Mouse (Mus musculus) heart, embryonic 14.5 days (tissue): ENCODE results near the gene Slc25a51. TPM values are rescaled to one million over a fixed set of nuclear protein-coding genes. Genes with fewer than 3 reads are reported as not detected.

Source experiments
- ATAC-seq: fragments of 200-750 bp; cut with Nextera tagmentation; 2 replicates; pipeline ENCODE4 v1.8.0; 2017; ENCODE audit warnings: low read depth, moderate TSS enrichment; ENCODE audit not compliant: insufficient number of reproducible peaks, insufficient read depth, low FRiP score
- H3K27ac ChIP-seq, 2 experiments: fragments of 200-500 bp in 1 of 2; fragments of 300-500 bp in 1 of 2; sonication (generic) in 1 of 2; replicated peaks in 1 of 2; 2 replicates each; pipeline ENCODE4 v1.5.1; 2012 to 2014; ENCODE audit warnings: low read depth in 2 of 2, low read length in 2 of 2, control low read depth in 1 of 2, mild to moderate bottlenecking in 1 of 2, mixed read lengths in 1 of 2; ENCODE audit not compliant: control insufficient read depth in 1 of 2, insufficient read depth in 1 of 2
- H3K27me3 ChIP-seq: fragments of 300-500 bp; sonication (generic); 2 replicates; pipeline ENCODE4 v1.6.1; 2014; ENCODE audit warnings: mild to moderate bottlenecking, low read length, control low read depth; ENCODE audit not compliant: control insufficient read depth, insufficient read depth
- H3K36me3 ChIP-seq: fragments of 300-500 bp; sonication (generic); 2 replicates; pipeline ENCODE4 v1.6.1; 2014; ENCODE audit warnings: mild to moderate bottlenecking, control low read depth, low read length, mixed read lengths; ENCODE audit not compliant: control insufficient read depth, insufficient read depth
- H3K4me1 ChIP-seq, 2 experiments: fragments of 200-500 bp in 1 of 2; fragments of 300-500 bp in 1 of 2; sonication (generic) in 1 of 2; 2 replicates each; pipeline ENCODE4 v1.6.1; 2012 to 2014; ENCODE audit warnings: low read length in 2 of 2, control low read depth in 1 of 2, mixed read lengths in 1 of 2; ENCODE audit not compliant: control insufficient read depth in 2 of 2, insufficient read depth in 2 of 2
- H3K4me2 ChIP-seq: fragments of 300-500 bp; sonication (generic); 2 replicates; pipeline ENCODE4 v1.6.1; 2014; ENCODE audit warnings: mild to moderate bottlenecking, low read length
- H3K4me3 ChIP-seq, 2 experiments: fragments of 200-500 bp in 1 of 2; fragments of 300-500 bp in 1 of 2; sonication (generic) in 1 of 2; 2 replicates each; pipeline ENCODE4 v1.5.1; 2012 to 2014; ENCODE audit warnings: low read length in 2 of 2, mild to moderate bottlenecking in 2 of 2, control low read depth in 1 of 2, low read depth in 1 of 2, moderate library complexity in 1 of 2; ENCODE audit not compliant: control insufficient read depth in 1 of 2, insufficient read depth in 1 of 2
- H3K9ac ChIP-seq: fragments of 300-500 bp; sonication (generic); 2 replicates; pipeline ENCODE4 v1.6.1; 2014; ENCODE audit warnings: mild to moderate bottlenecking, low read length
- H3K9me3 ChIP-seq: fragments of 300-500 bp; sonication (generic); 2 replicates; pipeline ENCODE4 v1.6.1; 2016; ENCODE audit warnings: low read length, control low read depth; ENCODE audit not compliant: control insufficient read depth
- WGBS: fragments of 180-500 bp; shearing (Covaris S2); extraction: QIAGEN DNeasy Blood & Tissue Kit; methylation state at CpG from one replicate; pipeline ENCODE4 v1.1.7; 2014; 5-methylcytosine and 5-hydroxymethylcytosine counted together
- polyA plus RNA-seq: library from polyadenylated mRNA; unstranded; fragments of >200 nt; fragmentation: Nextera tagmentation; extraction: Ambion mirVana; gene quantifications from 2 replicates; pipeline ENCODE4 v1.2.1, GENCODE M21; 2014

Slc25a51 gene
- polyA plus RNA-seq, 1 experiment from 2014 or later: 74.9 TPM

DNA sequence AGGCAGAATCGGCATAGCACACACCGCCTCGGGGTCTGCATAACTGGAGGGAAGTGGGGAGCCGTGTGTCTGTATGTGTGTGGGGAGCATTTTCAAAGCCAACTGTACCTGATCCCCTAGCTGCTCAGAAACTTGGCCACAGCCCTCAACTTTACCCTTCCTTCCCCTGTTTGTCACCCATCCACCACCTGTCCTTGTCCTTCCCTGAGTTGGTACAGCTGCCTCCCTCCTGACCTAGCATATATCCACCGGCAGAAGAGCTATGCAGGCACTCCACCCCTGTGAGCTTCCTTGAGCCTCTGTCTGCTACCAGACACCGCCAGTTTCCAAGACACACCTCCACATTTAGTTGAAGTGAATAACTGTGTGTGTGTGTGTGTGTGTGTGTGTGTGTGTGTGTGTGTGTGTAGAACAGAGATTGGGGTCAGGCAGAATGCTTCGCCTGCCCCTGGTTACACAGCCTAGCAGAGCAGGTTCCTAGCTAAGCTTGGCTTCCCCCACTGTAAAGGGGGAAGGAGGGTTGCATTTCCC is 27.9 kb upstream of the Slc25a51 start:
- WGBS: 64% methylated on average over 7 of the region's 7 CpGs
- Histone ChIP-seq H3K9ac (peak overlapping the region; percentile 12; the same call in 1 of the 2 replicates), H3K4me2 (no peak overlapping the region), H3K27me3 (no peaks in the 10 kb centered on the region), H3K4me1 (peaks cover 32 to 45% of the 10 kb centered on the region in 2 experiments), H3K36me3 (peaks cover 31% of the 10 kb centered on the region), H3K27ac (no peak overlapping the region), H3K4me3 (no peak overlapping the region), H3K9me3 (no peaks in the 10 kb centered on the region)
- ATAC-seq: no peak

DNA sequence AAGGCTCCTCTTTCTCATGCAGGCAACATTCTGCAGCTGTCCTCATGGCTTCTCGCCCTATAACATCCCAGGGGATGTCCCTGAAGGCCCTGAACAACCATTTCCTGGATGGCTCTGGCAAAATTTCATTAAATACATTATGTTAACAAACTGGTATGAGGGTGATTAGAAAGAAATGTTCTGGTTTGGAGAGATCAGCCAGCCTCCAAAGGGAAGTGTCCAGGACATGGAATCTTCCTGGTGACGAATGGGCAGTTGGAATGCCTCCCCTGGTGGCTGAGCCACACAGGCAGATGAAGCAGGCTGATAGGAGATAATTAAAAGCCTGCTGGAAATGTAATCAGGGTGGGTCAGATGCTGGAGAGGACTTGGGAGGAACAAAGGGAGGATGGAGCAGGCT is 27.3 kb upstream of the Slc25a51 start:
- no peak overlapping the region for H3K4me2 ChIP-seq
- no peak for ATAC-seq
- H3K36me3 ChIP-seq: peaks cover 33% of the 10 kb centered on the region
- no peak overlapping the region; the same call in 1 of the 2 replicates for H3K9ac ChIP-seq
- no peaks in the 10 kb centered on the region for H3K27me3 ChIP-seq
- H3K27ac ChIP-seq: no peak overlapping the region
- WGBS: 59% methylated on average over 2 of the region's 2 CpGs
- H3K4me1 ChIP-seq: peaks cover 27 to 39% of the 10 kb centered on the region in 2 experiments
- H3K4me3 ChIP-seq: no peak overlapping the region
- H3K9me3 ChIP-seq: no peaks in the 10 kb centered on the region

DNA sequence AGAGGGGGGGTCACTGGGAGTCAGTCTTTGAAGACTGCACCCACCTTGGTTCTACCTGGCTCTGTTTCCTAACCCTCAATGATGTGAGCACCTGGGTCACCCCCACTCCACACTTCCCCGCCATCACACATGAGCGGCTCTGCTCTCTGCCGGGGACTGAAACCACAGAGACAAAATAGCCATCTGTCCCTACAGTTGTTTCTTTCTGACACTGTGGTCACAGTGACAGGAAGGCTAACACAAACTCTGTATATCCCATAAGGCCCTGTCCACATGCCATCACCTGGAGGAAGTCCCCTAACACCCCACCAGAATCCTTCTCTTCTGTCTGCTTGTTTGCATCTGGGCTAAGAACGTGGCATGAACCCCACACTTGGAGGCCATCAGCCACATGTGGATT is 26.1 kb upstream of the Slc25a51 start:
- Histone ChIP-seq H3K4me3 (no peak overlapping the region), H3K27ac (no peak overlapping the region), H3K4me2 (no peak overlapping the region), H3K9ac (no peak overlapping the region), H3K36me3 (peaks cover 26% of the 10 kb centered on the region), H3K4me1 (peaks cover 20 to 36% of the 10 kb centered on the region in 2 experiments), H3K27me3 (no peaks in the 10 kb centered on the region), H3K9me3 (no peaks in the 10 kb centered on the region)
- 90% methylated on average over 4 of the region's 4 CpGs for WGBS
- no peak for ATAC-seq

DNA sequence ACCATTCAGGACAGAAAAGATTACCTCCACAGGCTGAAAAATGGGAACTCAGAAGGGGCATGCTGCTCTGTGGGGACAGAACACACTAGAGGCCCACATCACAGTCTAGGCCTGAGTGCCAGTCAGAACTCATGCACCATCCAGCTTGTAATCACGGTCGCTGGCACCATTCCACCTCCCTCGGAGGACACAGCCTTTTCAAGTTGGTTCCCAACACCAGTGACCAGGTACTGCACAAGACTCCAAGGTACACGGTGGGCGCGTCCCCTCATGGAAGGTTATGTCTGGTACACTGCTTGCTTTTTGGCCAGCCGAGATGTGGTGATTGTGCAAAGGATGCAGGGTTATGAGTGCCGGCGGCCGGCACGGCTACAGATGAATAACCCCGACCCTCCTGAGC is 25.5 kb upstream of the Slc25a51 start:
- no peak for ATAC-seq
- Histone ChIP-seq H3K4me3 (no peak overlapping the region), H3K27me3 (no peaks in the 10 kb centered on the region), H3K4me2 (no peak overlapping the region), H3K9me3 (no peaks in the 10 kb centered on the region), H3K27ac (no peak overlapping the region), H3K4me1 (peaks cover 20 to 39% of the 10 kb centered on the region in 2 experiments), H3K36me3 (peaks cover 29% of the 10 kb centered on the region), H3K9ac (no peak overlapping the region)
- 92% methylated on average over 12 of the region's 12 CpGs for WGBS

DNA sequence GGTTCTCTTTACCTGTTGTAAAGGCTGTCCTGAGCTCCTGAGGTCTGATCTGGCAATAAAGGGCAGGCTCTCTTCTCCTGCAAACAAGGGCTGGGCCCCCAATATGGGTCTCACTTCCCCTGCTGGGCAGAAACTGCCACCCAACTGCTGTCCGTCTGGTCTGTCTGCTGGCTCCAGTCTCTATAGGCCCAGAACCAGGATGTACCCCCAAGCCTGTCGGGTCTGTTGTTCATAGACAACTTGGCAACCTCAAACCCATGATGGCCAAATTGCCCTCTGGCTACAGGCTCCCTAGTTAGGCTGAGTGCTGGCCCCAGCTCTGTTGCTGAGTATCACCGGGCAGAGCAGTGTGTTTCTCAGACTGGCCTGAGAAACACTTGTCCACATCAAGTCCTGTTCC is 23.2 kb upstream of the Slc25a51 start:
- no peaks in the 10 kb centered on the region for H3K9me3 ChIP-seq
- ATAC-seq: no peak
- H3K4me2 ChIP-seq: no peak overlapping the region
- WGBS: 90% methylated on average over 3 of the region's 3 CpGs
- peaks cover 21% of the 10 kb centered on the region for H3K36me3 ChIP-seq
- no peak overlapping the region for H3K27ac ChIP-seq
- no peak overlapping the region for H3K9ac ChIP-seq
- H3K27me3 ChIP-seq: no peaks in the 10 kb centered on the region
- no peak overlapping the region for H3K4me3 ChIP-seq
- peaks cover 20 to 29% of the 10 kb centered on the region in 2 experiments for H3K4me1 ChIP-seq

DNA sequence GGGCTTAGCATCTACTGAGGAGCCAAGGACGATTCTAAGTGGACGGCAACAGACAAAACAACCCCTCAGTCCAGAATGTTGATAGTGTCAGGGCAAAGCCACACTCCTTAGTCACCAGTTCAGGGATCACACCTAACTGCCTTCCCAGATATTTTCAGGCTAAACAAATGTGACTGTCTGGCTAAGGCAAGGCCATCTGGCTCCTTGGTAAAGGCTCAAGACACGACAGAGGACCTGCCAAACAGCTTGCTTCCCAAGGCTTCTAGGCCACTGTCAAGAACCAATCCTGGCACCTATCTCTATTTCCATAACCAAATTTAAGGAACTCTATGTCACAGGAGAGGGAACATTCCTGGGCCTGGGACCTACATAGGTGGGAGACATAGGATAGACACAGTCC is 22.8 kb upstream of the Slc25a51 start:
- Histone ChIP-seq H3K4me3 (no peak overlapping the region), H3K4me2 (no peak overlapping the region), H3K4me1 (peaks cover 15 to 25% of the 10 kb centered on the region in 2 experiments), H3K27ac (no peak overlapping the region), H3K27me3 (no peaks in the 10 kb centered on the region), H3K36me3 (peaks cover 21% of the 10 kb centered on the region), H3K9me3 (no peaks in the 10 kb centered on the region), H3K9ac (no peak overlapping the region)
- ATAC-seq: no peak
- WGBS: 83% methylated on average over 3 of the region's 3 CpGs

DNA sequence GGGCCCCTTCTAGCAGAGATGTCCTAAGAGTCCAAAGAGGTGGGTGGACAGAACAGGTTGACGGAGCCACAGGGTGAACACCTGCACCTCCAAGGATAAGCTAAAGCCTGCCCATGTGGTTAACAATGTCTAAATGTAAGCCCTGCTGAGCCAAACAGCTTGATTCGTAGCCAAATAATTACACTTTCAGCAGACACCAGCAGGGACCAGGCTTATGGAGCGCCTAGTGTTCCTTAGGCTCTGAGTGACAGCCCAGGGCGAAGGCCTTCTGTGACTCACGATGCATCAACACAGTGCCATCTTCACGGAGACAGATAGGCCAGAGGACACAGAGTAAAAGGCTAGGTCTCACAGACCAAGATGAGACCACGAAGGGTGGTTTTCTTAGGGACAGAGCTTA is 20.9 kb upstream of the Slc25a51 start:
- no peak overlapping the region for H3K4me3 ChIP-seq
- WGBS: 81% methylated on average over 7 of the region's 7 CpGs
- H3K9me3 ChIP-seq: no peaks in the 10 kb centered on the region
- no peaks in the 10 kb centered on the region for H3K27me3 ChIP-seq
- no peak overlapping the region for H3K4me2 ChIP-seq
- H3K27ac ChIP-seq: no peak overlapping the region
- ATAC-seq: no peak
- H3K4me1 ChIP-seq: peaks cover 4 to 8% of the 10 kb centered on the region in 2 experiments; a peak in 3 of 4 replicates
- peaks cover 28% of the 10 kb centered on the region for H3K36me3 ChIP-seq
- H3K9ac ChIP-seq: no peak overlapping the region
